Mouse (Mus musculus) erythroblast, embryonic 14.5 days (primary cell): Measurements from ENCODE around the gene Tfcp2l1.

ENCODE experiments used
- GATA1 ChIP-seq: IDR thresholded peaks from 2 replicates; pipeline ENCODE4 v1.6.1; 2012; ENCODE audit warnings: low read length, inconsistent platforms, mixed read lengths
- TAL1 ChIP-seq: IDR thresholded peaks from 3 replicates; pipeline ENCODE4 v1.6.1; 2012; ENCODE audit warnings: low read length, inconsistent platforms, mixed read lengths

DNA sequence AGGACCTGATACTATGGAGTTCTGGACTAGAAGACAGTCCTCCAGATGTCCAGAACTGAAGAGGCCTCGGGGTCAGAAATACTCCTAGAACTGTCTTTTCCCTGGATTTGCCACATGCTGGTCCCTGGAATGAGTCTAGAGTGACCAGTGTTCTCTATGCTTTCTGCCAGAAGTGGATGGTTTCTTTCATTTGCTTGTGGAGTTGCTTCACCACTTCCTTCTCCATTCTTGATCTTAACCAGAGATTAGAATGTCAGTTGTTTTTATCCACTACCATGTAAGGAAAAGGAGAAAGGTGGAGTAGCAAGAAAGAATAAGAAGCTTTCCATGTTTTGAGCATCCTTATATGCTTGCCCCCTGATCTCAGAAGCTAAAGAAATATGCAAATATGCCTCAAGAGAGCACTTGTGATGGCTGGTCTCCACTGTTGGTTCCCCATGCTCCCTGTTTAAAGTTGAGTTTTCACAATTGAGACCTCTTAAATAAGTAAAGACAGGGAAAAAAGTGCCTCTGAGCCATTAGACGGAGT is 47.5 kb upstream of the Tfcp2l1 start:
- TF ChIP-seq GATA1 (no peak), TAL1 (no peak)
